Mouse (Mus musculus): ENCODE results near the gene Celf1. TPM values are rescaled to one million over a fixed set of nuclear protein-coding genes. Genes with fewer than 3 reads are reported as not detected.

The Celf1 gene
- polyA plus RNA-seq, 1 experiment from 2014 or later = 29.4 TPM

DNA sequence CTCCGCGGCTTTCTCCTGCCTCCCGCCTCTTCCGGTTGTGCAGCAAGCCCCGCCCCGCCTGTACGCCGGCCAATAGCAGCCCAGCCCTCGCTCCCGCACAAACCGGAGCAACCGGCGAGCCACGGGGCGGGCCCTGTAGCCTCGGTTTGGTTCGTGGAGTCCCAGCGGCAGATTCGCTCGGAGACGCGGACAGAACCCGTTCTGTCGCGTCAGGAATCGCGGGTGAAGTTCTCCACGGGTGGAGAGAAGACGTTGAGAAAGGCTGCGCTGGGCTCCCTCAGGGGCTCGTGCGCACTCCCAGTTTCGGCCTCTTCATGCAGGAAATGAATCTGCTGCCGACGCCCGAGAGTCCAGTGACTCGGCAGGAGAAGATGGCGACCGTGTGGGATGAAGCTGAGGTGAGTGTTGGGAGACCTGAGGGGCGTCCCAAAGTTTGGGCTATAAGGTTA, 113.8 kb downstream of the Celf1 start, which contains the start of gene Psmc3:
Gene Psmc3, plus strand, starts transcription at position 76 of the 449 bp plus-strand sequence.
- Histone ChIP-seq H3K9ac (replicated peaks) (peak within 1 kb of the TSS; percentile 84), H3K4me1 (ENCODE audit: insufficient read depth) (peaks cover 14% of the 10 kb centered on the region), H3K27ac (ENCODE audit: low read depth) (peak within 1 kb of the TSS; percentile 84), H3K4me2 (ENCODE audit: low read depth, low read length) (peak within 1 kb of the TSS; percentile 93), H3K9me3 (ENCODE audit: low read length) (no peaks in the 10 kb centered on the region), H3K36me3 (replicated peaks; ENCODE audit: insufficient read depth, low read length) (peaks cover 42% of the 10 kb centered on the region), H3K27me3 (ENCODE audit: insufficient read depth, low read length) (no peaks in the 10 kb centered on the region), H3K4me3 (ENCODE audit: low read depth, low read length) (peak within 1 kb of the TSS; percentile 89)
- DNase-seq (peak; percentile 98), ATAC-seq (peak; percentile 100)
- no peak for TF ChIP-seq CTCF (IDR thresholded peaks at IDR 0.05; ENCODE audit: low read depth)
- peak; percentile 28; the same call in 1 of the 2 replicates for TF ChIP-seq EP300 (IDR thresholded peaks at IDR 0.05; ENCODE audit: low read depth)
- WGBS (ENCODE audit: insufficient replicate concordance) = under 1% methylated on average over 40 of the region's 40 CpGs

GRCm38 (mm10) chr2:91058435-91058834, 118.3 kb downstream of the Celf1 start:
- H3K27me3 ChIP-seq (ENCODE audit: insufficient read depth, low read length) = no peaks in the 10 kb centered on the region
- H3K4me1 ChIP-seq (ENCODE audit: insufficient read depth) = peaks cover 18% of the 10 kb centered on the region
- no peaks in the 10 kb centered on the region for H3K9me3 ChIP-seq (ENCODE audit: low read length)
- no peak for ATAC-seq
- TF ChIP-seq CTCF (IDR thresholded peaks at IDR 0.05; ENCODE audit: low read depth) (no peak), EP300 (IDR thresholded peaks at IDR 0.05; ENCODE audit: low read depth) (no peak)
- no peak overlapping the region for H3K4me3 ChIP-seq (ENCODE audit: low read depth, low read length)
- WGBS (ENCODE audit: insufficient replicate concordance) = 97% methylated on average over 5 of the region's 5 CpGs
- H3K9ac ChIP-seq (replicated peaks) = no peak overlapping the region
- DNase-seq = no peak
- H3K4me2 ChIP-seq (ENCODE audit: low read depth, low read length) = no peak overlapping the region
- no peak overlapping the region for H3K27ac ChIP-seq (ENCODE audit: low read depth)
- peaks cover 65% of the 10 kb centered on the region for H3K36me3 ChIP-seq (replicated peaks; ENCODE audit: insufficient read depth, low read length)

- H3K4me2 ChIP-seq (ENCODE audit: low read depth, low read length) = no peak overlapping the region
- ATAC-seq (no peak), DNase-seq (no peak)
- no peak overlapping the region for H3K4me3 ChIP-seq (ENCODE audit: low read depth, low read length)
- no peak overlapping the region for H3K9ac ChIP-seq (replicated peaks)
- H3K36me3 ChIP-seq (replicated peaks; ENCODE audit: insufficient read depth, low read length) = peaks cover 71% of the 10 kb centered on the region
- H3K27ac ChIP-seq (ENCODE audit: low read depth) = no peak overlapping the region
- no peaks in the 10 kb centered on the region for H3K27me3 ChIP-seq (ENCODE audit: insufficient read depth, low read length)
- H3K4me1 ChIP-seq (ENCODE audit: insufficient read depth) = peaks cover 18% of the 10 kb centered on the region
- H3K9me3 ChIP-seq (ENCODE audit: low read length) = no peaks in the 10 kb centered on the region
- WGBS (ENCODE audit: insufficient replicate concordance) = 85% methylated on average over 2 of the region's 2 CpGs
- TF ChIP-seq CTCF (IDR thresholded peaks at IDR 0.05; ENCODE audit: low read depth) (no peak), EP300 (IDR thresholded peaks at IDR 0.05; ENCODE audit: low read depth) (no peak)
Observed at GRCm38 (mm10) chr2:91059376-91059775, 119.2 kb downstream of the Celf1 start.

DNA sequence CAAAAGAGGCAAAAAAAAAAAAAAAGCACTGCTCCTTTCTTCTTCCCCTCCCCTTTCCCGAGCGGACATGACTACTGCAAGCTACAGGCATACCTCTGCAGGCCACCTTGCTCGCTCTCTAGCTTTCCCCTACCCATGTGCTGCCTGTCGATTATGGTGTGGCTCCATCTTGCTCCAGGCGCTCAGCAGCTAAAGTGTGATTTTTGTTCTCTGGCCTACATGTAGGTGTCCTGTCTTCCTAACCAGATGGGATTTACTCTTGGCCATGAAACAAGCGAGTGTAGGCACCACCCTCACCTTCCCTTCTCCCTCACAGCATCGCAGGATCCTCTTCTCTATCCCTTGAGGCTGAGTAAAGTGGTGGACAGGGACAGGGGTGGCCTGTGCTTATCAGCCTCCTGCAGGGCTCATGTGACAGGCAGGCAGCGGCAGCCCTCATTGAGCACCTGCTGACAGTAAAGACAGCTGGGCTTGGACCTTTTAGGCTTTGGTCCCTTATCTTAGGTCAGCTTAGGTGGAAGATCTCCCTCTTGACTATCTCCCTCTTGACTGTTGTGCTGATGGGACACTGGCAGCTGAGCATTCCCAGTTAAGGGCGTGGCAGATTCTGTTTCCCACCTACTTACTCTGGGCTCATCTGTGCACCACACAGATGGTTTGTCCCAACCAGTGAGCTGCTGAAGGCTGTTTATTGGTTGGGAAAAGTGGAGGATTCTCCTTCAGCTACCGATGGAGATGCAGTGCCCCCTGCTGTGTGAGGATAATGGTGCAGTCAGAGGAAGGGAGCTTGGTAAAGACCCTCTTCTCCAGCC, 120.6 kb downstream of the Celf1 start:
- Histone ChIP-seq H3K4me3 (ENCODE audit: low read depth, low read length) (no peak overlapping the region), H3K9ac (replicated peaks) (no peak overlapping the region; the same call in 1 of the 2 replicates), H3K36me3 (replicated peaks; ENCODE audit: insufficient read depth, low read length) (peaks cover 71% of the 10 kb centered on the region), H3K4me1 (ENCODE audit: insufficient read depth) (peaks cover 7% of the 10 kb centered on the region; the same call in 1 of the 2 replicates), H3K9me3 (ENCODE audit: low read length) (no peaks in the 10 kb centered on the region), H3K27me3 (ENCODE audit: insufficient read depth, low read length) (no peaks in the 10 kb centered on the region), H3K27ac (ENCODE audit: low read depth) (peak overlapping the region; percentile 30), H3K4me2 (ENCODE audit: low read depth, low read length) (no peak overlapping the region)
- TF ChIP-seq EP300 (IDR thresholded peaks at IDR 0.05; ENCODE audit: low read depth) (0 out of 2 replicates have a peak, but pooled peaks have one; percentile 53), CTCF (IDR thresholded peaks at IDR 0.05; ENCODE audit: low read depth) (peak; percentile 77)
- DNase-seq = peak; percentile 50
- peak; percentile 90 for ATAC-seq
- WGBS (ENCODE audit: insufficient replicate concordance) = 67% methylated on average over 10 of the region's 10 CpGs

GRCm38 (mm10) chr2:91061849-91062481, 121.8 kb downstream of the Celf1 start:
- Histone ChIP-seq H3K4me1 (ENCODE audit: insufficient read depth) (peaks cover 7% of the 10 kb centered on the region; the same call in 1 of the 2 replicates), H3K4me2 (ENCODE audit: low read depth, low read length) (no peak overlapping the region), H3K36me3 (replicated peaks; ENCODE audit: insufficient read depth, low read length) (peaks cover 59% of the 10 kb centered on the region), H3K27me3 (ENCODE audit: insufficient read depth, low read length) (no peaks in the 10 kb centered on the region), H3K27ac (ENCODE audit: low read depth) (no peak overlapping the region), H3K9ac (replicated peaks) (no peak overlapping the region), H3K4me3 (ENCODE audit: low read depth, low read length) (no peak overlapping the region), H3K9me3 (ENCODE audit: low read length) (no peaks in the 10 kb centered on the region)
- ATAC-seq (no peak), DNase-seq (no peak)
- TF ChIP-seq CTCF (IDR thresholded peaks at IDR 0.05; ENCODE audit: low read depth) (no peak), EP300 (IDR thresholded peaks at IDR 0.05; ENCODE audit: low read depth) (no peak)
- WGBS (ENCODE audit: insufficient replicate concordance) = 80% methylated on average over 6 of the region's 6 CpGs
